Mouse (Mus musculus) midbrain, embryonic 16.5 days (tissue): ENCODE results near the gene Zfp972. TPM values are rescaled to one million over a fixed set of nuclear protein-coding genes. Genes with fewer than 3 reads are reported as not detected.

Source experiments
- polyA plus RNA-seq: library from polyadenylated mRNA; unstranded; fragments of >200 nt; fragmentation: Nextera tagmentation; extraction: Ambion mirVana; gene quantifications from 2 replicates; pipeline ENCODE4 v1.2.1, GENCODE M21; 2015

Gene Zfp972
- polyA plus RNA-seq, 1 experiment from 2014 or later = 0.60 TPM

Other genes starting within 250 kb of the Zfp972 start
- gene Gm14322, start 166.3 kb downstream of the Zfp972 start, polyA plus RNA-seq = 7.1 and 8.3 TPM in 2 replicates
- 37.1 and 39.7 TPM in 2 replicates for gene Gm14325, start 85.3 kb downstream of the Zfp972 start, polyA plus RNA-seq
- 2.2 and 2.9 TPM in 2 replicates for gene Gm14327, start 28.5 kb downstream of the Zfp972 start, polyA plus RNA-seq
- 14.6 and 16.2 TPM in 2 replicates for gene Gm14326, start 31.7 kb upstream of the Zfp972 start, polyA plus RNA-seq
- gene Zfp971, start 97.7 kb upstream of the Zfp972 start, polyA plus RNA-seq = 9.2 and 9.8 TPM in 2 replicates
- 13.9 and 15.3 TPM in 2 replicates for gene Zfp931, start 152.9 kb upstream of the Zfp972 start, polyA plus RNA-seq
- gene Phactr3, start 193.4 kb upstream of the Zfp972 start, polyA plus RNA-seq = 83.1 and 86.1 TPM in 2 replicates